Mouse (Mus musculus): ENCODE measurements at regions not wholly inside any gene's neighbourhood (a gene's known extent, or its start where the extent isn't known, plus 50 kb on each side); places are given as distances from the start of the nearest gene placed in this dataset.

GRCm38 (mm10) chr1:137086766-137087165 lies 126.5 kb upstream of the Nr5a2 start:
- DNase-seq = no peak

GRCm38 (mm10) chr1:137083500-137083899 lies 123.3 kb upstream of the Nr5a2 start:
- no peak for DNase-seq

GRCm38 (mm10) chr1:137079401-137080003 lies 119.3 kb upstream of the Nr5a2 start:
- DNase-seq = peak; percentile 24 to 65

- DNase-seq = peak in 1 of 2 experiments; percentile 6
Measured at GRCm38 (mm10) chr1:137074787-137075186, 114.5 kb upstream of the Nr5a2 start.

GRCm38 (mm10) chr1:137073857-137074572 lies 113.8 kb upstream of the Nr5a2 start:
- DNase-seq = no peak

- DNase-seq = no peak
Measured at GRCm38 (mm10) chr1:137060914-137061313, 100.7 kb upstream of the Nr5a2 start.

GRCm38 (mm10) chr1:137053134-137053533 lies 92.9 kb upstream of the Nr5a2 start:
- no peak for DNase-seq

GRCm38 (mm10) chr1:137051515-137051914 lies 91.3 kb upstream of the Nr5a2 start:
- no peak for DNase-seq

- DNase-seq = no peak
Measured at GRCm38 (mm10) chr1:137044076-137044475, 83.8 kb upstream of the Nr5a2 start.

GRCm38 (mm10) chr1:137042414-137043010 lies 82.3 kb upstream of the Nr5a2 start:
- DNase-seq = no peak

- no peak for DNase-seq
Measured at GRCm38 (mm10) chr1:137040898-137041297, 80.7 kb upstream of the Nr5a2 start.

- DNase-seq = no peak
Measured at GRCm38 (mm10) chr1:137034586-137034985, 74.3 kb upstream of the Nr5a2 start.

GRCm38 (mm10) chr1:137033679-137034078 lies 73.4 kb upstream of the Nr5a2 start:
- no peak for DNase-seq

GRCm38 (mm10) chr1:137023706-137024105 lies 63.5 kb upstream of the Nr5a2 start:
- no peak for DNase-seq

GRCm38 (mm10) chr1:137020528-137020927 lies 60.3 kb upstream of the Nr5a2 start:
- DNase-seq = no peak

GRCm38 (mm10) chr1:137017642-137018041 lies 57.4 kb upstream of the Nr5a2 start:
- DNase-seq = no peak

- no peak for DNase-seq
Measured at GRCm38 (mm10) chr1:137010240-137010926, 50.1 kb upstream of the Nr5a2 start.
